Mouse (Mus musculus): ENCODE measurements around the gene Cenpl. TPM values are rescaled to one million over a fixed set of nuclear protein-coding genes. Genes with fewer than 3 reads are reported as not detected.
"Not testable (repeated sequence)": the region's sequence is repeated elsewhere in the genome, so short reads cannot be mapped to it uniquely, and the experiment has no call there.

Gene Cenpl
- polyA plus RNA-seq (2012; rRNA removed), result 1.1 and 1.2 TPM in 2 replicates

DNA sequence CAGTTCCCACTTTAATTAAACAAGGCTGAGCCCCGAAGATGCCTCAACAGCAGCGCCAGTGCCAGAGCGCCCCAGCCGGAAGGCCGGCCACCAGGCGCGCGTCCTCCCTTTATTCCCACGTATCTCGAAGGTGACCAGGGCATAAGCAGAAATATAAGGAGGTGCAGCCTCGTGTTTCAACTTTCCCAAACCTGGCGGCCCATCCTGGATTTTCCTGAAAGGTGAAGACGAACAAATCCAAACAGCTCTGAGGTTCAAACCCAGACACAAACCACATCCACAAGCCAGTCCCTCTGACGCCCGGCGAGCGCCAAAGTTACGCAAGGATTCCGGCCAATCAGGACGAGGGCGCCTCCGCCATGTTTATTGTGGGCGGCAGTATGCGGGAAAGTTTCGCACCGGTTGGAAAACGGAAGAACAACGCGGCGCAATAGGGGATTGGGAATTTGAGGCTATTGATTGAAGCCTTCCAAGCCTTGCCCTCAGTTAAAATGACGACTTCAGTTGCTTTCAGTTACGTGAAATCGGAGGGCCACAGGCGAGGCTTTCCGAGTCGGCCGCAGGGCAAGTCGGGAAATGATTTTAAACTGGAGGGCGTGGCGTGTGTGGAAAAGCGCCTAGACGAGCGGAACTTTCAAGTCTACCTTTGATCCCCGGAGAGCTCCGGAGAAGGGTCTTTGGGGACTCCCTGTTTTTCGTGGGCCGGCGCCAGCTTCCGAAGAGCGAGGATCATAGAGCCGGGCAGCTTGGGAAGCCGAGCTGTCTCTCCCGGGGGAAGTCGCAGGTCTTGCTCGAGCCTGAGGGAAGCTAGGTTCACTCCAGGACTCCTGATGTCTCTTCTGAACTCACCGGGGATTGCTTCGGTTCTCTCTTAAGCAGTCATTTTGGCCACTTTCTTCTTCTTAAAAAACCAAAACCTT is at the start of gene Cenpl, which contains the start of gene Dars2:
Gene Cenpl (plus strand): TSS at position 362 of the 920 bp plus-strand sequence.
Gene Dars2 (minus strand): TSS at position 307 of the 920 bp plus-strand sequence.
- DNase-seq (ENCODE audit: low read depth), result peak; percentile 70

DNA sequence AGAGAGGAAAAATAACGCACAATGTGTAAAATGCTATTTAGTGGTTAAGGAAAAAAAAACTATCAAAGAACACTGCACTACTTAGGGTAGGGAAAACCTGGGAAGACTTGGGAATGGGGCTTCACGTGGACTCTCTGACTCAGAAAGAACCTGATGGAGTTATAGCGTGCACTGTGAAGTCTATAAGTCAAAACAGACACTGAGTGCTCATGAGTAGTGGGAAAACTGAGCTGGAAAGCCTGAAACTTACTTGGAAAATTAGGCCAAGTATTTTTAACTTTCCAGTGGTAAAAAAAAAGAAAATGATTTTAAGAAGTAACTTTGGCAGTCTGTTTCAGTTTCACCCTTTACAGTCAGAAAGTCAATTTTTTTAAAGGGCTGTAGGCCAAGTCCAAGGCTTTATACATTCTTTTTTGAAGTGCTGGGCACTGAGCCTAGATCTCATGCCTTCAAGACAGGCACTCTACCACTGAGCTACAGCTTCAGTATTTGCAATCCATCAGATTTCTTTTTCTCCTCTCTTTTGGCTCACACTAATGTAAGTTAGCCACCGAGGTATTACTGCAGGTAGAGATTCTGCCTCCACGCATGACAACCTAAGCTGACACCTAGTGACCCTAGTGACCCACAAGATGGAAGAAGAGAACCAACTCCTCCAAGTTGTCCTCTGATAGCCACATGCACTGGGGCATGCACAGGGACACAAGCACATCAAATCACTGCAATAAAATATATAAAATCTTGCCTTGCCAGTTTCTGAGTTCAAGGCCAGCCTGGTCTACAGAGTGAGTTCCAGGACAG is 44.9 kb upstream of the Cenpl start:
- no peak for DNase-seq (ENCODE audit: low read depth)

DNA sequence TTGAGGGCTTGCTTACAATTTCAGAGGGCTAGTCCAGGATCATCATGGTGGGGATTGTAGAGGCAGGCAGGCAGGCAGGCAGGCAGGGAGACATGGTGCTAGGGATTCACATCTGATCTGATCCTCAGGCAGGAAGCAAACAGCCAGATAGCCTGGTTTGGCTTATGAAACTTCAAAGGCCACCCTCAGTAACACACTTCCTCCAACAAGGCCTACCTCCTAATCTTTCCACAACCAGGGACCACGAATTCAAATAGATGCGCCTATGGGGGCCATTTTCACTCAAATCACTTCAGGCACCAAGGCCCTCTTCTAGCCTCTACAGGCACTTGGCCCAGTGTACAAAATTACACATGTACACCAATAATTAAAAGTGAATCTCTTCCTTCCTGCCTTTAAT is 43.3 kb upstream of the Cenpl start:
- DNase-seq (ENCODE audit: low read depth), result no peak

DNA sequence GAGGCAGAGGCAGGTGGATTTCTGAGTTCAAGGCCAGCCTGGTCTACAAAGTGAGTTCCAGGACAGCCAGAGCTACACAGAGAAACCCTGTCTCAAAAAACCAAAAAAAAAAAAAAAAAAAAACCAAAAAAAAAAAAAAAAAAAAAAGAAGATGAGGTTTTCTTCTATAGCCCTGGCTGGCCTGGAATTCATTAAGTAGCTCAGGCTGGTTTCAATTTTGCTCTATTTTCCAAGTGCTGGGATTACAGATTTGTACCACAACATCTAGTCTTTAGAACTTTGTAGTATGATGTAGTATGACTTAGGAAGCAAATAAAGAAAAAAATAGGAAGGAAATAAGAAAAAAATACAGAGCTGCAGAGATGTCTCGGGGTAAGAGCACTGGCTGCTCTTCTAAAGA is 42.1 kb upstream of the Cenpl start:
- DNase-seq (ENCODE audit: low read depth), result not testable (repeated sequence)

DNA sequence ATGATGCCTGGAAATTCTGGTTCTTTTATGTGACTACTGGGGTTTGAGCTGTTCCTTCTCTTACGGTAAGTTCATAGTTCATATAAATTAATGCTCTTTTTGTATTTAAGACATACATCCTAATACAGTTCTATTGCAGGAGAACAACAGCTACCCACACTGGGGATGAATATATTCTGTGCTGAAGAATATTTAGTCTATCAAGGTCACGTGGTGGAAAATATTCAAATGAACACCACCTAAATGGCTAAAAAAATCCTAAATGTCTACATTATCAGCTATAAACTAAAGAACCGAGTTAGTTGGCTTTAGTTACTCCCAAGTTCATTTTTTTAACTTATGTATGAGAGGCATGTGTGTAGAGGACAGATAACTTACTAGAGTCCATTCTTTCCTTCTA is 40.5 kb upstream of the Cenpl start:
- no peak for DNase-seq (ENCODE audit: low read depth)

- no peak for DNase-seq (ENCODE audit: low read depth)
These were observed 38.6 kb upstream of the Cenpl start for GRCm38 (mm10) chr1:161031881-161032280.

- no peak for DNase-seq (ENCODE audit: low read depth)
These were observed 38.2 kb upstream of the Cenpl start for GRCm38 (mm10) chr1:161032345-161032744.

GRCm38 (mm10) chr1:161033856-161034434 is 36.6 kb upstream of the Cenpl start:
- DNase-seq (ENCODE audit: low read depth), result no peak

DNA sequence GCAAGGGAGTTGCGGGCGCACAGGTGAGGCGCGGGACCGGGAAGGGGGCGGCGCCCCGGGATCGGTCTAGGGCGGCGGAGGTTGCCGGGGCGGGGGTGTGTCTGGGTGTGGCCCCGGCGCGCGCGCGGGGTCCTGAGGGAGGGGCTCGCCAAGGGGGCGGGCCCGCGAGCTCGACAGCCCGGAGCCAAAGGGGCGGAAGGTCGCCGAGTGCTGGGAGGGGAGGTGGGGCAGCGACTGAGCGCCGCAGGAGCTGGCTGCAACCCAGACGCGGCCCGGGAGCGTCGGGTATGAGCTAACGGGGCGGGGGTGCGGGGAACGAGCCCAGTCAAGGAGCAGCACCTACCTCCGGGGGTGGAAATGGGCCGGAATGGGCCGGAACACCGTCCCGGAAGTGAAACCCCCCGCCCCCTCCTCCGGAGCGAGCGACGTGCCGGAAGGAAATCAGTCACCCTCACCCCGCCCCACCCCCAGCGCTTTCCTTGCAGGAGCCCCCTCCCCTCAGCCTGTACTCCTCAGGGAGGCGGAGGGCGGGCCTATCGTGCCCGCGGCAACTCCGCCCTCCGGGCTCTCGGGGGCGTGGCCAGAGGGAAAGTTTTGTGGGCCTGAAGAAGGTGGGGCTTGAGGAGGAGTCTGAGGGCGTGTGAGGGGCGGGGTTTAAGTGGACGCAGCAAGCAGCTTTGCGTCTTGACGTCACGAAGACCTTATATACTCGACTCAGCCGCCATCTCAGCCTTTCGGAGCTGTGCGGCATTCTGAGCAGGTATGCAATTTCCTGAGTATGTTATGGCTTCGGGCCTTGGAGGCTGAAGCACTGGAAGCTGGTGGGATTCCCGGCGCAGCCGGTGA is 35.9 kb upstream of the Cenpl start, which contains the start of gene Zbtb37:
Gene Zbtb37 (minus strand): TSS at position 415 of the 846 bp plus-strand sequence.
- no peak for DNase-seq (ENCODE audit: low read depth)

DNA sequence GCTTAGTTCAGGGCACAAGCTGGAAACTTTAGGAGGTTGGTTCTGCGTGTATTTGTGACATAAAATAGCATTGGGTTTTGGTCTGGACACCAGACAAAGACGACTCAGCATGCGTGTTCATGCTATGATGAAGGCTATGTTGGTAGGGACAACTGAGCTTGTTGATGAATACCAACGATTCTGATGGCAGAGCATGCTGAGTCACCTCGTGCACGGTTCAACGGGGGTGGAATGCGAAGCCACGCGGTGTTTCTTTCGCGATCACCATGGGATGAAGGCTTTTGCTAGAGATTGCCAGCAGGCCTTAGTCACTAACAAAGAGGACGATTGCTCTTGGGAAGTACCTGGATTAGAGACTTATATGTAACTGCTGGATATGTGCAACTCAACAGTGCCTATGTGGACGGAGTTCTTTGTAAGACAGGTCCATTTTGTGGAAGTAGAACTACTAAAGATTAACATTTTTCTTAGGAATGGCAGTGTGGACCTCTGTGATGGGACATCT is 35.2 kb upstream of the Cenpl start:
- DNase-seq (ENCODE audit: low read depth), result no peak

GRCm38 (mm10) chr1:161035786-161036404 is 34.6 kb upstream of the Cenpl start:
- no peak for DNase-seq (ENCODE audit: low read depth)

DNA sequence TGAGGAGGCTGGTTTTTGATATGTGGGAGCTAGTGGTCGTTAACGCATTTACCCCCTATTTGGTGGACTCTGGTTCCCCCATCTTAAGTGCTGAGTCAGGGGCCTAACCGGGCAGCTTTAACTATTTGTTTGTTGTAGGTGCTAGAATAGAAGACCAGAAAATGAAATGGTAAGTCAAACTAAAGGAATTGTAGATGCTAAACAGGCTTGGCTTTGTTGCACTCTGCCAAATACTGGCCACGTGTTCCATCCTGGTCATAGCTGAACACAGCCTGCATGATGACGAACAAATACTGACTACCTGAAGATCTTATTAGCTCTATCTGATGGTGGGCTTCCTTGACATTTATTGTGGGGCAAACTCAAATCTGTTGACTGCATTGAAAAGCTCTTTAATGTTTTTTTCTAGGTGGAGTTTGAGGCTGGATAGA is 34.1 kb upstream of the Cenpl start:
- no peak for DNase-seq (ENCODE audit: low read depth)

DNA sequence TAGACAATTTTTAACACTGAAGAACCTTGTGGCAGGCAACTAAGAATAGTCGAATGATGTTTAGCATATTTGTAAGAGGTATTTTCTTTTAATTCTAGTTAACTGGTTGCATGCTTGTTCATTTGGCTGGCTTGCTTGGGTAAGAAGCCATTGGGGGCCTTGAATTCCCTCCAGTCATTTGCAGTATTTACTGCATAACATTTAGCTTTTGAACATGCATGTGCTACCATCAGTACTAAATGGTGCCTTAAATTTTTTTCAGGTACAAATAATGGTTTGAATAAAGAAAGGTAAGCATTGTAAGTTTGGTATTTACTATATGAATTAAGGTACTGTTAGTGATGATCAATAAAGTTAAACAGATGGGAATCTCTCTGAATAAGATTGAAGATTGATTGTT is 33.5 kb upstream of the Cenpl start:
- DNase-seq (ENCODE audit: low read depth), result no peak

DNA sequence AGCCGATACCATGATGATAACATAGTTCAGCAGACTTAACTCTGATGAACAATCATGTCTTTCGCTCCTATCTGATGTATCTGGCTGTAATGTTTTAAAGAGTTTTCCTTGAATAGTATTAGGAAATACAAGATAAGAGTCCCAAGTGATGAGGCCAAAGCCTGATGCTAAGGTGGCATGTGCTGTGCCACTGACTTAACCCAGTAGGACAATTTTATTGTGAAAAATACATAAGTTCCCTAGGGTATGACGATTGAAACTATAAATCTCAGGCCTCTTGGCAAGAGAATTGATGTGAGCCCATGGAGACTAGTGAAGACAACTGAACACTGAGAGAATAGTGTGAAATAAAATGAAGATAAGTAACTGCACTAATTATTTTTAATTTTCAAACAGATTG is 32.9 kb upstream of the Cenpl start:
- DNase-seq (ENCODE audit: low read depth), result no peak

DNA sequence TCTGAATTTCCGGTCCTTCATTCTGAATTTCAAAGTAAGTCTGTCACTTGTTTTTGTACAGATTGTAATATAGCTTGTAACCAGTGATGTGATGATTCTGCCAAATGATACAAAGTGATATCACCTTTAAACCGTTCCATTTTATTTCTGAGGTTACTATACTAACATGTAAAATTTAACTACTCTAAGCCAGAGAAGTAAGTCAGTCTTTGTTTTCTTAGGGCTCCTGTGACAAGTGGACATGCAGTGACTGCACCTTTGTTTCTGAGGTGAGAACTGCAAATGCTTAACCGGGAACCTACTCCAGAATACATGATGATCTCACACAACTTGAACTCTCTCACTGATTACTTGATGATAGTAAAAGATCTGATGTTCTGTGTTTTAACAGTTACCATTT is 32.5 kb upstream of the Cenpl start:
- no peak for DNase-seq (ENCODE audit: low read depth)

DNA sequence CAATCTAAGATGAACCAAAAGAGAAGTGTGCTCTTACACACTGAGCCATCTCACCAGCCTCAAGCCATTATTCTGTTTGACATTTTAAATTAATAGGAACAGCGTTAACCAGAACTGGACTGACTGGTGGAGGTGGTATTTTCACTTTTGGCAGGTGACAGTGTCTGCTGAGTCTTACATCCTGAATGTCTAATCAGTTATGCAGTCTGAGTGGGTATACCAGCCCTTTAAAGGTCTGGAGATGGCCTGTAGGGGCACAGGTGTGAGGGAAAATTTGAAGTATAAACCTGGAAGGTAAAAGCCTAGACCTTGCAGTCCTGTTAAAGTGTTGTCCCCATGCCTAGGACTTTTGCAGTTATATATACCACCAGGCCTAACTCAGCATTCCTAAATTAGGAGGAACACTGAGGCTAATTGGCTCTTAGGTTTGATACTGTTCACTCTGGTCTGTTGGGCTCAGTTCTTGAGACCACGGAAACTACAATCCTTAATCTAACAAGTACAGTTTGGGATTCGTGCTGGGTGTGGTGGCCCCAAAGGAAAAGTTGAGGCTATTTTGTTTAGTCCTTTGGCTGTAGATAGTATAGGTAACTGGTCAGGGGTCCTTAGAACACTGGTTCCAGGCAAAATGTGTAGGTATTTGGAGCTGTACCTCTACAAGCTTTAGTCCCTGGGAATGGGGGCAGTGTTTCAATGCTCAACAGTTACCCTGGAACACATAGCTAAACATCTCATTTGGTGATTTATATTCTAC is 31.4 kb upstream of the Cenpl start:
- no peak for DNase-seq (ENCODE audit: low read depth)

DNA sequence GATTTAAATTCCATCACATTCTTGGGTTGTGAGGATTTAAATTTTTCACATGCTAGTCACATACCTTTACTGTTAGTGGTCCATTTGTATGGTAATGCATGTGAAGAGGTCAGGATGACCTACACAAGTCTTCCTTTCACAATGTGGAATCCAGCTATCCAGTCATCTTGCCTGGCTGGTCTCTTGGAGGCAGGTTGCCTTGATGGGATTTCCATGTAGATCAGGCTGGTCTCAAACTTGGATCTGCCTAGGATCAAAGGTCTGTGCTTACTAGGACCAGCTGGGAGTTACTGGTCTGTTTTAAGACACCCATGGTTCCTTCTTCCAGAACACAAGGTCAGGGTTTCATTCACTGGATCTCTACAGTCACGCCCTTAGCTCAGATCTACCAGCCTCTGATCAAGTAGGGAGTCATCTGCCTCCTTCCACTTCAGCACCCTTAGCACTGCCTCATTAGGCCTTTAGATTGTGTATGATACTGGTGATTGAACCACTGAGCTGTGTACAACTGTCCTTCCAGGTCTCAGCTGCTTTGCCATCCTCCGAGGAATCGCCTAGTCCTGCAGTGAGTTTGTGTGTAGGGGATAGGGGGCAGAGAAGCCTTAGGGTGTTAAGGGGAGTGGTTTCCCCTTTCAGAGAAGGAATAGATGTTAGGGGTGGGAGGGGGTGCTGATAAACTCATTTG is 30.6 kb upstream of the Cenpl start:
- DNase-seq (ENCODE audit: low read depth), result no peak

DNA sequence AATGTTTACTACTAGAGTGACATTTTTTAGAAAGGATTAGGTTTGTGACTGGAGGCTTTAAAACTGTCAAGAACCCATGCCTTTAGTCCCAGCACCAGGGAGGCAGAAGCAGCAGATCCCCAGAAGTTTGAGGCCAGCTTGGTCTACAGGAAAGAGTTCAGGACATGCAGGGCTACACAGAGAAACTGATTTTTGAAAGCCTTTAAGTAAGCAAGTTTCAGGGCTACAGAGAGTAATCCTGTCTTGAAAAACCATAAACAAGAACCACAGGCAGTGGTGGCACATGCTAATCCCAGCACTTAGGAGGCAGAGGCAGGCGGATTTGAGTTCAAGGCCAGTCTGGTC is 30.1 kb upstream of the Cenpl start:
- no peak for DNase-seq (ENCODE audit: low read depth)

- no peak for DNase-seq (ENCODE audit: low read depth)
These were observed 29.7 kb upstream of the Cenpl start for GRCm38 (mm10) chr1:161040855-161041254.

All from gonadal fat pad, adult 2 months (tissue).